8 mouse cellular contexts compared by ENCODE assay signal in the genomic region with DNA sequence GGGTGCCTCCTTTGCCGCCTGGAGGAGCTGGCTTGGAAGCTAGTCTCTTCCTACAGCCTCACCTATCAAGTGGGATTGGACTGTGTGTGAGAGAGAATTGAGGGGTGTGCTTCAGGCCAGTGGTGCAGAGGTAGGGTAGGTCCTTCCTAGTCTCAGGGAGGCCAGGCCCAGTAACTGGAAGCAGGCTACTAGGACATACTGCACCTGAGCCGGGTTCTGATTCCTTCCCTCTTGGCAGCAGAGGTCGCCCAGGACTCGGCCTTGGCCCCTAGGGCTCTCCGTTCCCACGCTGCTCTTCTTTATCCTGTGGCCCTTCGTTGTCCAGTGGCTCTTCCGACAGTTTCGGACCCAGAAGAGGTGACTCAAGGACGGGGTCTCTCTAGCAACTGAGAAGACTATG. TPM values are rescaled to one million over a fixed set of nuclear protein-coding genes. Genes with fewer than 3 reads are reported as not detected.
DNase-seq lines count a peak whose midpoint lies in the region; ATAC-seq and TF ChIP-seq lines count a peak whose summit lies in the region.

No protein-coding gene starts in this region.

- DNase-seq in liver, adult 2 months (ENCODE audit: extremely low read depth, low read depth, low spot score) = peak; percentile 53
- no peak for DNase-seq in liver
- peak; percentile 37 for DNase-seq in kidney, postnatal 10 days
- DNase-seq in retina, embryonic 14.5 days (ENCODE audit: low spot score) = no peak
- DNase-seq in cerebellum, postnatal 25 days = no peak

- H3K27ac ChIP-seq in liver, adult 2 months (replicated peaks; ENCODE audit: insufficient read depth, low read depth, low read length) = peak overlapping the region; percentile 64
- no peak overlapping the region for H3K27ac ChIP-seq in forebrain, embryonic 13.5 days
- no peak overlapping the region for H3K27ac ChIP-seq in neural tube, embryonic 15.5 days (replicated peaks)

- no peak for TF ChIP-seq CTCF in liver, adult 2 months (IDR thresholded peaks at IDR 0.05; ENCODE audit: low read depth, low read length)

- TF ChIP-seq POLR2A in liver, adult 2 months (IDR thresholded peaks at IDR 0.05; ENCODE audit: extremely low read depth, insufficient read depth, low read length) = no peak

- H3K36me3 ChIP-seq in liver, adult 2 months (ENCODE audit: control insufficient read depth, insufficient read depth, low read length) = peaks cover 2% of the 10 kb centered on the region; the same call in 1 of the 2 replicates
- H3K36me3 ChIP-seq in forebrain, embryonic 13.5 days (ENCODE audit: poor library complexity, severe bottlenecking) = no peaks in the 10 kb centered on the region
- H3K36me3 ChIP-seq in neural tube, embryonic 15.5 days = no peaks in the 10 kb centered on the region

- peak overlapping the region; percentile 59 for H3K4me2 ChIP-seq in forebrain, embryonic 13.5 days
- peak overlapping the region; percentile 62 for H3K4me2 ChIP-seq in neural tube, embryonic 15.5 days

- peaks cover 19% of the 10 kb centered on the region for H3K4me1 ChIP-seq in liver, adult 2 months (ENCODE audit: control insufficient read depth, insufficient read depth, low read length)
- H3K4me1 ChIP-seq in forebrain, embryonic 13.5 days = peaks cover 26% of the 10 kb centered on the region
- H3K4me1 ChIP-seq in neural tube, embryonic 15.5 days = peaks cover 23% of the 10 kb centered on the region

- H3K79me2 ChIP-seq in liver, adult 2 months (ENCODE audit: control insufficient read depth, insufficient read depth, low read length) = no peaks in the 10 kb centered on the region; the same call in 1 of the 2 replicates

- H3K27me3 ChIP-seq in liver, adult 2 months (ENCODE audit: control insufficient read depth, insufficient read depth, low read length) = no peaks in the 10 kb centered on the region
- H3K27me3 ChIP-seq in forebrain, embryonic 13.5 days = peaks cover 35% of the 10 kb centered on the region
- H3K27me3 ChIP-seq in neural tube, embryonic 15.5 days (replicated peaks) = peaks cover 33% of the 10 kb centered on the region

- ATAC-seq in forebrain, embryonic 13.5 days = no peak
- no peak for ATAC-seq in neural tube, embryonic 15.5 days (ENCODE audit: low FRiP score)
- ATAC-seq in inflammation-experienced regulatory T-cells, adult 6 months = no peak

- H3K9me3 ChIP-seq in forebrain, embryonic 13.5 days (replicated peaks) = no peaks in the 10 kb centered on the region
- no peaks in the 10 kb centered on the region for H3K9me3 ChIP-seq in neural tube, embryonic 15.5 days (replicated peaks)

- H3K4me3 ChIP-seq in liver, adult 2 months (ENCODE audit: insufficient read depth, low read depth, low read length) = no peak overlapping the region
- peak overlapping the region; percentile 26; the same call in 1 of the 2 replicates for H3K4me3 ChIP-seq in forebrain, embryonic 13.5 days
- no peak overlapping the region for H3K4me3 ChIP-seq in neural tube, embryonic 15.5 days (replicated peaks)

- 27% methylated on average over 10 of the region's 10 CpGs for WGBS in liver, adult 2 months
- 11% methylated on average over 10 of the region's 10 CpGs for WGBS in forebrain, embryonic 13.5 days
- WGBS in neural tube, embryonic 15.5 days = 20% methylated on average over 10 of the region's 10 CpGs

- H3K9ac ChIP-seq in liver, adult 2 months (ENCODE audit: low read depth, low read length) = peak overlapping the region; percentile 41
- no peak overlapping the region for H3K9ac ChIP-seq in forebrain, embryonic 13.5 days
- H3K9ac ChIP-seq in neural tube, embryonic 15.5 days (replicated peaks) = no peak overlapping the region

RNA-seq across cellular contexts. Expression of gene Hexim1, which starts 4.7 kb away (rescaled TPM):
- 10.2 and 10.5 TPM in 2 replicates for total RNA-seq in liver, adult 2 months (2014; rRNA removed)
- 12.1 and 13.5 TPM in 2 replicates for polyA plus RNA-seq in liver, adult 2 months (2012; rRNA removed)
- polyA plus RNA-seq in forebrain, embryonic 13.5 days (2015; fragmentation: Nextera tagmentation; extraction: Ambion mirVana) = 3.3 and 4.1 TPM in 2 replicates
- 4.3 and 4.5 TPM in 2 replicates for polyA plus RNA-seq in neural tube, embryonic 15.5 days (2015; fragmentation: Nextera tagmentation; extraction: Ambion mirVana)
- 1 to 10 TPM; 3.0 to 3.7 (median 3.5) TPM for polyA plus RNA-seq in inflammation-experienced regulatory T-cells, adult 6 months (2017; shearing (Covaris generic))

RNA-seq across cellular contexts. Expression of gene Acbd4, which starts 9.8 kb away (rescaled TPM):
- 56.3 and 64.4 TPM in 2 replicates for total RNA-seq in liver, adult 2 months (2014; rRNA removed)
- polyA plus RNA-seq in liver, adult 2 months (2012; rRNA removed) = 66.6 and 83.9 TPM in 2 replicates
- polyA plus RNA-seq in forebrain, embryonic 13.5 days (2015; fragmentation: Nextera tagmentation; extraction: Ambion mirVana) = 8.1 TPM in 2 replicates
- 9.3 and 10.4 TPM in 2 replicates for polyA plus RNA-seq in neural tube, embryonic 15.5 days (2015; fragmentation: Nextera tagmentation; extraction: Ambion mirVana)
- polyA plus RNA-seq in inflammation-experienced regulatory T-cells, adult 6 months (2017; shearing (Covaris generic)) = 10 to 100 TPM; 21.5 to 28.5 (median 25.4) TPM

RNA-seq across cellular contexts. Expression of gene Plcd3, which starts 9.8 kb away (rescaled TPM):
- 0.54 and 1.0 TPM in 2 replicates for total RNA-seq in liver, adult 2 months (2014; rRNA removed)
- polyA plus RNA-seq in liver, adult 2 months (2012; rRNA removed) = 0.31 and 2.0 TPM in 2 replicates
- polyA plus RNA-seq in forebrain, embryonic 13.5 days (2015; fragmentation: Nextera tagmentation; extraction: Ambion mirVana) = 0.92 and 1.2 TPM in 2 replicates
- 3.2 and 3.4 TPM in 2 replicates for polyA plus RNA-seq in neural tube, embryonic 15.5 days (2015; fragmentation: Nextera tagmentation; extraction: Ambion mirVana)
- polyA plus RNA-seq in inflammation-experienced regulatory T-cells, adult 6 months (2017; shearing (Covaris generic)) = not detected

RNA-seq across cellular contexts. Expression of gene Hexim2, which starts 20.9 kb away (rescaled TPM):
- total RNA-seq in liver, adult 2 months (2014; rRNA removed) = 1.3 and 1.8 TPM in 2 replicates
- 1.6 and 1.9 TPM in 2 replicates for polyA plus RNA-seq in liver, adult 2 months (2012; rRNA removed)
- 13.4 and 13.9 TPM in 2 replicates for polyA plus RNA-seq in forebrain, embryonic 13.5 days (2015; fragmentation: Nextera tagmentation; extraction: Ambion mirVana)
- polyA plus RNA-seq in neural tube, embryonic 15.5 days (2015; fragmentation: Nextera tagmentation; extraction: Ambion mirVana) = 28.4 and 29.0 TPM in 2 replicates
- 1 to 10 TPM in 2 of 3 experiments, under 1 TPM in 1; 0.44 to 2.1 (median 2.0) TPM for polyA plus RNA-seq in inflammation-experienced regulatory T-cells, adult 6 months (2017; shearing (Covaris generic))

RNA-seq across cellular contexts. Expression of gene Fmnl1, which starts 59.6 kb away (rescaled TPM):
- total RNA-seq in liver, adult 2 months (2014; rRNA removed) = 0.46 and 0.74 TPM in 2 replicates
- 0.86 and 2.2 TPM in 2 replicates for polyA plus RNA-seq in liver, adult 2 months (2012; rRNA removed)
- 0.76 and 0.92 TPM in 2 replicates for polyA plus RNA-seq in forebrain, embryonic 13.5 days (2015; fragmentation: Nextera tagmentation; extraction: Ambion mirVana)
- 8.6 and 10.8 TPM in 2 replicates for polyA plus RNA-seq in neural tube, embryonic 15.5 days (2015; fragmentation: Nextera tagmentation; extraction: Ambion mirVana)
- polyA plus RNA-seq in inflammation-experienced regulatory T-cells, adult 6 months (2017; shearing (Covaris generic)) = 10 to 100 TPM; 52.9 to 64.4 (median 60.6) TPM

Comparison
In these comparisons a context has a peak if more than half of its experiments do, and no peak if none do; other contexts are left out.
1. DNase-seq: peak in liver, adult 2 months (single experiment) and kidney, postnatal 10 days (single experiment); none in liver (single experiment), retina, embryonic 14.5 days (single experiment) and cerebellum, postnatal 25 days (0 of 2).